Mouse (Mus musculus) embryonic facial prominence, embryonic 15.5 days (tissue): Measurements from ENCODE around the gene Slco3a1. TPM values are rescaled to one million over a fixed set of nuclear protein-coding genes. Genes with fewer than 3 reads are reported as not detected.

ENCODE experiments used
- ATAC-seq: fragments of 200-750 bp; cut with Nextera tagmentation; 2 replicates; pipeline ENCODE4 v1.8.0; 2017; ENCODE audit warnings: low read depth, moderate TSS enrichment; ENCODE audit not compliant: insufficient number of reproducible peaks, low FRiP score, low TSS enrichment
- H3K27ac ChIP-seq: fragments of 300-500 bp; sonication (generic); replicated peaks from 2 replicates; pipeline ENCODE4 v1.5.1; 2015; ENCODE audit warnings: mild to moderate bottlenecking, inconsistent platforms
- H3K27me3 ChIP-seq: fragments of 300-500 bp; sonication (generic); 2 replicates; pipeline ENCODE4 v1.6.1; 2015; ENCODE audit warnings: inconsistent platforms
- H3K36me3 ChIP-seq: fragments of 300-500 bp; sonication (generic); 2 replicates; pipeline ENCODE4 v1.6.1; 2015; ENCODE audit warnings: mild to moderate bottlenecking, inconsistent platforms
- H3K4me1 ChIP-seq: fragments of 300-500 bp; sonication (generic); 2 replicates; pipeline ENCODE4 v1.6.1; 2015; ENCODE audit warnings: inconsistent platforms
- H3K4me2 ChIP-seq: fragments of 300-500 bp; sonication (generic); replicated peaks from 2 replicates; pipeline ENCODE4 v1.6.1; 2015; ENCODE audit warnings: mild to moderate bottlenecking, inconsistent platforms
- H3K4me3 ChIP-seq: fragments of 300-500 bp; sonication (generic); replicated peaks from 2 replicates; pipeline ENCODE4 v1.5.1; 2015; ENCODE audit warnings: mild to moderate bottlenecking, inconsistent platforms
- H3K9ac ChIP-seq: fragments of 300-500 bp; sonication (generic); 2 replicates; pipeline ENCODE4 v1.6.1; 2015; ENCODE audit warnings: inconsistent platforms
- H3K9me3 ChIP-seq: fragments of 300-500 bp; sonication (generic); replicated peaks from 2 replicates; pipeline ENCODE4 v1.6.1; 2016; ENCODE audit warnings: inconsistent platforms
- WGBS: fragments of 180-500 bp; shearing (Covaris S2); methylation state at CpG from one replicate; pipeline ENCODE4 v1.1.7; 2015; 5-methylcytosine and 5-hydroxymethylcytosine counted together
- polyA plus RNA-seq: library from polyadenylated mRNA; unstranded; fragments of >200 nt; fragmentation: Nextera tagmentation; extraction: Ambion mirVana; gene quantifications from 2 replicates; pipeline ENCODE4 v1.2.1, GENCODE M21; 2015

Slco3a1 gene
- polyA plus RNA-seq, 1 experiment from 2014 or later: 20.5 TPM

DNA sequence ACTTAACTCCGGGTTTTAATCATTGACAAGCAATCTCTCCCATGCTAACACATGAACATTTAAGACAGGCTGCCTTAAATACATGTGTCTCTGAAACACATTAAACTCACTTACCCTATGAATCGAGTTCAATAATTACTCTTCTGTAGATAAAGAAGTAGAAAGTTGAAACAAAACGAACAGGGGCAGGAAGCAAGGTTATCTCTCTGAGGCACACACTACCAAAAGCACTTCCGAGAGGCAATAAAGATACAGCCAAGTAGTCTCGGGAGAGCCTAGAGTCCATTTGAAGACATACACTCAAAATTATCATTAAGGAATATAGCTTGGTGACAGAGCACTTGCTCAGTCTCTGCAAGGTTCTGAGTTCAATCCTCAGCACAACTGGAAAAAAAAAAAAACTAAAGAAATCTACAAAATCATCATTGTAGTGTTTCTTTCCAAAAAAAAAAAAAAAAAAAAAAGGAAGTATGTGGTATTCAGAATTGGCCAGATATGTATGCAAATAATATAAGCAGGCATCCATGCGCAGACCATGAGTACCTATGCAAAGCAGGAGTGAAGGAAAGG lies 5.5 kb downstream of the Slco3a1 start:
- no peak overlapping the region for H3K9ac ChIP-seq
- H3K9me3 ChIP-seq: no peaks in the 10 kb centered on the region
- H3K4me1 ChIP-seq: peaks cover 14% of the 10 kb centered on the region
- H3K4me2 ChIP-seq: no peak overlapping the region
- no peak overlapping the region for H3K4me3 ChIP-seq
- WGBS: 72% methylated on average over 6 of the region's 6 CpGs
- no peak overlapping the region for H3K27ac ChIP-seq
- ATAC-seq: no peak
- no peaks in the 10 kb centered on the region for H3K36me3 ChIP-seq
- H3K27me3 ChIP-seq: peaks cover 19% of the 10 kb centered on the region

DNA sequence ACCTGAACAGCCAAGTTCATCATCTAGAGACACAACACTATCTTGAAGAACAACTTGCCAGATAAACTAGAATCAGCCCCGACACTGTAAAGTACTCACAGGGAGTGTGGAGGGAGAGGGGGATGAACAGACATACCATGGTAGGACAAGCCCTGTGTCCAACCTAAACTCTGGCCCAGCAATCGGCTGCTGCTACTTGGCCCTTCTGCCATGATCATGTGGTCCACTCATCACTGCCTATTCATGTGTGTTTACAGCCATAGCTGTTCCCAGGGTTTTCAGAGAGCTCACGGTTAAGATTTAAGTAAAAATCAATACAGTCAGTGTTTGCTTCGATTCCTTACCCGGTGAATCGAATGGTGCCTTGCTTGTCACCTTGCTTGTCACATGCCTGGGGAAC lies 7.9 kb downstream of the Slco3a1 start:
- Histone ChIP-seq H3K9ac (no peak overlapping the region), H3K4me3 (no peak overlapping the region), H3K27me3 (no peaks in the 10 kb centered on the region), H3K9me3 (no peaks in the 10 kb centered on the region), H3K4me2 (no peak overlapping the region), H3K27ac (no peak overlapping the region), H3K4me1 (no peaks in the 10 kb centered on the region), H3K36me3 (no peaks in the 10 kb centered on the region)
- 91% methylated on average over 6 of the region's 6 CpGs for WGBS
- ATAC-seq: no peak

DNA sequence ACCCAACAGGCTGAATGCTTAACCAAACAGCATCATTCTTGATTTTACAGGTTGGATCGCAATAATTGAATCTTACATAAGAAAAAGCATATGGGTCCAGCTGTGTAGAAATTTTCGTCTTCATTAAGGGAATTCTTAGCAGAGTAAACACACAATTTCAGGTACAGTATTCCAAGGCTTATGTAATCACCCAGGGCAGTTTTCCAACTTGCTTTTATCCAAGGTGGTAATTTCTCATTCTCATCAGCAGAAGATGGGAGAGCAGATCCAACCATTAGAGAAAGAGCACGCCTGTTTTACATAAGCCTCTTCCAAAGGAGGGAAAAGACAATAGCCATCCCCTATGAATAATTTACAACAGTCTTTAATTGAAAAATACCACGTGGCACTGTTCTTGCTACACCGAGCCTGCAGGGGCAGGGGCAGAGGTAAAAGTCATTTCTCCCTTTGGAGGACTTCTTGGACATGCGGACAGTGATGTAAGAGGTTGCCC lies 9.0 kb downstream of the Slco3a1 start:
- no peaks in the 10 kb centered on the region for H3K4me1 ChIP-seq
- H3K9me3 ChIP-seq: no peaks in the 10 kb centered on the region
- H3K27ac ChIP-seq: no peak overlapping the region
- no peaks in the 10 kb centered on the region for H3K27me3 ChIP-seq
- no peaks in the 10 kb centered on the region for H3K36me3 ChIP-seq
- H3K9ac ChIP-seq: no peak overlapping the region
- 80% methylated on average over 6 of the region's 6 CpGs for whole genome bisulfite sequencing
- no peak overlapping the region for H3K4me3 ChIP-seq
- H3K4me2 ChIP-seq: no peak overlapping the region
- ATAC-seq: no peak

GRCm38 (mm10) chr7:74544306-74544705 lies 10.3 kb downstream of the Slco3a1 start:
- H3K4me3 ChIP-seq: no peak overlapping the region
- no peak overlapping the region for H3K4me2 ChIP-seq
- no peaks in the 10 kb centered on the region for H3K36me3 ChIP-seq
- no peaks in the 10 kb centered on the region for H3K9me3 ChIP-seq
- no peaks in the 10 kb centered on the region for H3K4me1 ChIP-seq
- 53% methylated on average over 7 of the region's 7 CpGs for WGBS
- no peaks in the 10 kb centered on the region for H3K27me3 ChIP-seq
- no peak overlapping the region for H3K27ac ChIP-seq
- ATAC-seq: no peak
- no peak overlapping the region for H3K9ac ChIP-seq

DNA sequence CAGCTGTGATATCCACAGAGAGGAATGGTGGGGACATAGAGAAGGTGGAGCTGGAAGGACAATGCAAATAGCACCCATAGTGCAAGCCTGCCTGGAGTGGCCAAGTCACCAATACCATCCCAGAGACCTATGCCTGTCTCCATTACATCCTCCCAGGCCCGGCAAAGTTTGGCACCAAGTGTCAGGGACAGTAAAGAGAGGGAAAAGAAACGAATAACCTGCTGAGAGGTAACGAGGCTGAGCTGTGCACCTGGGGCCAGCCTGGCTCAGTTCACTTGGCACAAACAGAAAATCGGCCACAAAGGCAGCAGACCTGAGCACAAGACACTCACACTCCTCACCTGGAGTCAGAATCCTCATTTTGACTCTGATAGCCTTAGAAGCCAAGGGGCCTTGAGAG lies 12.6 kb downstream of the Slco3a1 start:
- no peak overlapping the region for H3K4me2 ChIP-seq

DNA sequence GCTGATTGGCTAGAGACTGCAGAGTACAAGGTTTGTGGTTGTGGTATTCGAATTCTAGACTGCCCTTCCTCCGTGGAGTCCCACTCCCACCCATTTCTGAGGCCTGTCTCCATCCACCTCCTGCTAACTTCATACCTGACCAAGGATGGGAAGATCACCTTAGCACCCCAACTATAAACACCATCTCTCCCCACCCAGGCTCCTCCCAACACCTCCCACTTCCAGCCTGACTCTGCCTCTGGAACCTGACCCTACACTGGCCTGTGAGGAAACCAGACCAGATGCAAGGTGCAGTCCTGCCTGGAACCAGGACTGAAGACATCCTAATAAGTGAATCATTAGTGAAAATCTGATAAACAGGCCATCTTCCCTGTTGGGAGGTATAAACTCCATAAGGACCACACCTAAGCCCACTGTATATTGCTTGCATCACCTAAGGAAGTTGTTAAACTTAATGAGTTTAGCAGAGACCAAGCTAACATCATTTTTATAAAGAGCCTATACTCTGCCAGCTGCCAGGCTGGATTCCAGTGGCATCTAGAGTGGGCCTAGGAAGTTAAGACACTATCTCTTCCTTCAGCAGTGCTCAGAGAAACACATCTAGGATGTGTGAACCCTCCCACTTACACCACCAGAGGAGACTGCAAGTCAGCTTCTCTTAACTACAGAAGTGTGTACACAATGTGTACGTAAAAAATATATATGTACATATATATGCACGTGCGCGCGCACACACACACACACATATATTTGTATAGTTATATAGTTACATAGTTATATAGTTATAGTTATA lies 13.5 kb downstream of the Slco3a1 start:
- no peaks in the 10 kb centered on the region for H3K36me3 ChIP-seq
- H3K27ac ChIP-seq: no peak overlapping the region
- no peak for ATAC-seq
- no peak overlapping the region for H3K4me3 ChIP-seq
- H3K27me3 ChIP-seq: no peaks in the 10 kb centered on the region
- no peaks in the 10 kb centered on the region for H3K4me1 ChIP-seq
- H3K4me2 ChIP-seq: no peak overlapping the region
- 89% methylated on average over 7 of the region's 7 CpGs for WGBS
- H3K9me3 ChIP-seq: no peaks in the 10 kb centered on the region
- no peak overlapping the region for H3K9ac ChIP-seq

More for the DNA sequence above, 12.6 kb downstream of the Slco3a1 start:
- Histone ChIP-seq H3K27me3 (no peaks in the 10 kb centered on the region), H3K4me3 (no peak overlapping the region), H3K36me3 (no peaks in the 10 kb centered on the region), H3K27ac (no peak overlapping the region), H3K9ac (no peak overlapping the region), H3K4me1 (no peaks in the 10 kb centered on the region), H3K9me3 (no peaks in the 10 kb centered on the region)
- 67% methylated on average over 4 of the region's 4 CpGs for WGBS
- ATAC-seq: no peak

DNA sequence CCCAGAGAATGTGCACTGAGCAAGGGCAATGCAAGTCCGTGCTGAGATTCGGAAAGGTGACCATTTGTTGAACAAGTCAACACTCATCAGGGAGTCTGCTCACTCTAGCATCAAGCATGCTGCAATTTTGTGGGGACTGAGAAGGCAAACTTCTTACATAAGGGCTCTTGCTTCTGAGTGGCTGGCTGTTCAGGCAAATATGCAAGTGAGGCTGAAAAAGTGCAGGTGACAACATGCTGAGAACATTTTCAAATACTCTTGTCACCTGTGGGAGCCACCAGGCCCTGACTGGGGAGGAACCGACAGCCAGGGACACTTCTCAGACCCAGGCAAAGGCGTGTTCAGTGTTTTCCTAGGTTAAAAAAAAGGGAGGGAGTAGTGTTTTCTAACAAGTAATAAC lies 18.4 kb downstream of the Slco3a1 start:
- no peak for ATAC-seq
- H3K9me3 ChIP-seq: no peaks in the 10 kb centered on the region
- WGBS: 65% methylated on average over 4 of the region's 4 CpGs

GRCm38 (mm10) chr7:74531468-74532097 lies 23.0 kb downstream of the Slco3a1 start:
- H3K27ac ChIP-seq: no peak overlapping the region
- no peak overlapping the region for H3K4me2 ChIP-seq
- H3K36me3 ChIP-seq: no peaks in the 10 kb centered on the region
- no peak overlapping the region for H3K4me3 ChIP-seq
- no peaks in the 10 kb centered on the region for H3K9me3 ChIP-seq
- H3K27me3 ChIP-seq: no peaks in the 10 kb centered on the region
- H3K9ac ChIP-seq: no peak overlapping the region
- H3K4me1 ChIP-seq: peaks cover 13% of the 10 kb centered on the region; the same call in 1 of the 2 replicates
- no peak for ATAC-seq
- WGBS: 61% methylated on average over 7 of the region's 7 CpGs

More for the DNA sequence above, 18.4 kb downstream of the Slco3a1 start:
- Histone ChIP-seq H3K4me3 (no peak overlapping the region), H3K4me2 (no peak overlapping the region), H3K27ac (no peak overlapping the region), H3K36me3 (no peaks in the 10 kb centered on the region), H3K27me3 (no peaks in the 10 kb centered on the region), H3K9ac (no peak overlapping the region), H3K4me1 (no peaks in the 10 kb centered on the region)

- ATAC-seq: no peak
- Histone ChIP-seq H3K36me3 (no peaks in the 10 kb centered on the region), H3K9me3 (no peaks in the 10 kb centered on the region), H3K4me2 (no peak overlapping the region), H3K4me1 (peaks cover 13% of the 10 kb centered on the region; the same call in 1 of the 2 replicates), H3K27me3 (no peaks in the 10 kb centered on the region), H3K4me3 (no peak overlapping the region), H3K27ac (no peak overlapping the region), H3K9ac (no peak overlapping the region)
- WGBS: 69% methylated on average over 2 of the region's 2 CpGs
Observed at GRCm38 (mm10) chr7:74529877-74530276, 24.7 kb downstream of the Slco3a1 start.

- WGBS: 27% methylated on average over 4 of the region's 4 CpGs
Observed at GRCm38 (mm10) chr7:74529183-74529757, 25.3 kb downstream of the Slco3a1 start.

GRCm38 (mm10) chr7:74528182-74528581 lies 26.4 kb downstream of the Slco3a1 start:
- H3K4me1 ChIP-seq: peaks cover 13% of the 10 kb centered on the region; the same call in 1 of the 2 replicates
- no peak overlapping the region for H3K4me2 ChIP-seq
- WGBS: 71% methylated on average over 5 of the region's 5 CpGs
- no peaks in the 10 kb centered on the region for H3K36me3 ChIP-seq
- H3K4me3 ChIP-seq: no peak overlapping the region
- no peak for ATAC-seq
- no peak overlapping the region for H3K9ac ChIP-seq
- H3K27ac ChIP-seq: no peak overlapping the region
- no peaks in the 10 kb centered on the region for H3K9me3 ChIP-seq
- H3K27me3 ChIP-seq: no peaks in the 10 kb centered on the region

More at GRCm38 (mm10) chr7:74529183-74529757, 25.3 kb downstream of the Slco3a1 start:
- Histone ChIP-seq H3K27ac (no peak overlapping the region), H3K36me3 (no peaks in the 10 kb centered on the region), H3K9me3 (no peaks in the 10 kb centered on the region), H3K4me2 (no peak overlapping the region), H3K27me3 (no peaks in the 10 kb centered on the region), H3K4me1 (peaks cover 13% of the 10 kb centered on the region; the same call in 1 of the 2 replicates), H3K4me3 (no peak overlapping the region), H3K9ac (no peak overlapping the region)
- no peak for ATAC-seq
